ENCODE assay signal across 11 mouse cellular contexts in the genomic region with DNA sequence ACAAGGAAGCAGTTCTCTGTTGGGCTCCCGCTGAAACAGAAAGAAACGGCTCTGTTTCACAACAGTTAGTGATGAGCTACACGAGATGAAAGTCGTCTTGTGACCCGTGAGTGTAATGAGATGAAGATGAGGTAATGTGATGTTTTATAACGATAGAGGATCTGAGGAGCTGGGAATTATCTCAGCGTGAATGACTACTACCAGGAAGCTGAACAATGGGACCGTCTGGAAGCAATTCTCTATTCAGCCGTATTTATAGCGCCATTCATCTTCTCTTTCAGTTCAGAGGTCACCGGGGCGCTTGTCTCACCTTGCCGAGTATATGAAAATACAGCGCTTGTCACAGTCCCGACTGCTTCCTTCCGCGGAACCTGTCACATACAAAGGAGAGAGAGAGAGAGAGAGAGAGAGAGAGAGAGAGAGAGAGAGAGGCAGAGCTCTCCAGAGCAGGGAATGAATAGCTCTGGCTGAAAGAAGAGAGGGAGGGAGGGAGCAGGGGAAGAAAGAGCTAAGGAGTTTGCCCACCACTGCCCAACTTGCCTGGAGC. TPM values are rescaled to one million over a fixed set of nuclear protein-coding genes. Genes with fewer than 3 reads are reported as not detected.
DNase-seq lines count a peak whose midpoint lies in the region; ATAC-seq and TF ChIP-seq lines count a peak whose summit lies in the region.
"Had no signal": no experiment of that assay in that cellular context is flagged by ENCODE, and none has a peak within 500 bp of the region (broad histone marks: within the 10 kb centered on the region; RNA-seq: fewer than 3 reads in every experiment).

No protein-coding gene starts in this region.

- WGBS in heart, embryonic 15.5 days = 20% methylated on average over 17 of the region's 17 CpGs
- WGBS in hindbrain, postnatal 0 days = 3% methylated on average over 17 of the region's 17 CpGs
- WGBS in neural tube, embryonic 11.5 days = 6% methylated on average over 17 of the region's 17 CpGs

- DNase-seq in heart, postnatal 14 days = no peak
- DNase-seq in embryo, embryonic 11 days = peak; percentile 78
- DNase-seq in hindbrain, postnatal 0 days (ENCODE audit: low spot score) = peak; percentile 54
- DNase-seq in neural tube, embryonic 11.5 days (ENCODE audit: low spot score) = peak; percentile 66
- DNase-seq in frontal cortex, postnatal 10 days (ENCODE audit: low spot score in 2 of 2) = no peak
- no peak for DNase-seq in spleen, postnatal 4 days (ENCODE audit: low spot score in 2 of 2)
- DNase-seq in gastrocnemius, adult 18-20 months (ENCODE audit: low spot score) = no peak

- no peak for ATAC-seq in heart, embryonic 15.5 days (replicated peaks; ENCODE audit: insufficient number of reproducible peaks, insufficient read depth, low FRiP score, low read depth)
- peak; percentile 71 for ATAC-seq in hindbrain, postnatal 0 days
- peak; percentile 73 for ATAC-seq in neural tube, embryonic 11.5 days (ENCODE audit: insufficient read depth, low FRiP score, low TSS enrichment)

- no peaks in the 10 kb centered on the region; the same call in 1 of the 2 replicates for H3K27me3 ChIP-seq in heart, embryonic 15.5 days
- no peaks in the 10 kb centered on the region for H3K27me3 ChIP-seq in hindbrain, postnatal 0 days (ENCODE audit: insufficient read depth, low read length)
- H3K27me3 ChIP-seq in neural tube, embryonic 11.5 days (ENCODE audit: control insufficient read depth, insufficient read depth, low read length) = no peaks in the 10 kb centered on the region

- intact Hi-C loops in heart, postnatal 14 days (cut with DNase I) = no loop called here

- no peak overlapping the region for H3K27ac ChIP-seq in heart, embryonic 15.5 days
- H3K27ac ChIP-seq in hindbrain, postnatal 0 days = peak overlapping the region; percentile 45
- H3K27ac ChIP-seq in neural tube, embryonic 11.5 days (ENCODE audit: low read depth, low read length) = peak overlapping the region; percentile 1

- peak; percentile 17; the same call in 1 of the 2 replicates for TF ChIP-seq CTCF in hindbrain, postnatal 0 days (IDR thresholded peaks at IDR 0.05; ENCODE audit: low read depth)

- H3K4me2 ChIP-seq in heart, embryonic 15.5 days = peak overlapping the region; percentile 20; the same call in 1 of the 2 replicates
- H3K4me2 ChIP-seq in hindbrain, postnatal 0 days (ENCODE audit: low read depth, low read length) = peak overlapping the region; percentile 46
- peak overlapping the region; percentile 28 for H3K4me2 ChIP-seq in neural tube, embryonic 11.5 days (ENCODE audit: low read depth)
- H3K4me2 ChIP-seq: liver, embryonic 11.5 days had no signal

- H3K4me1 ChIP-seq in heart, embryonic 15.5 days (replicated peaks) = no peaks in the 10 kb centered on the region
- H3K4me1 ChIP-seq in hindbrain, postnatal 0 days (ENCODE audit: insufficient read depth, low read length) = peaks cover 7% of the 10 kb centered on the region; the same call in 1 of the 2 replicates
- 0 out of 2 replicates have a peak, but pooled peaks cover 4% of the 10 kb centered on the region for H3K4me1 ChIP-seq in neural tube, embryonic 11.5 days (ENCODE audit: control insufficient read depth, insufficient read depth, low read length)

- no peak overlapping the region for H3K4me3 ChIP-seq in heart, embryonic 15.5 days
- 0 out of 2 replicates have a peak overlapping the region, but pooled peaks have one; percentile 14 for H3K4me3 ChIP-seq in hindbrain, postnatal 0 days (ENCODE audit: low read length)
- H3K4me3 ChIP-seq in neural tube, embryonic 11.5 days (ENCODE audit: low read depth, low read length) = no peak overlapping the region

- H3K36me3 ChIP-seq in heart, embryonic 15.5 days = no peaks in the 10 kb centered on the region
- H3K36me3 ChIP-seq in hindbrain, postnatal 0 days (ENCODE audit: insufficient read depth, low read length) = no peaks in the 10 kb centered on the region
- no peaks in the 10 kb centered on the region for H3K36me3 ChIP-seq in neural tube, embryonic 11.5 days (ENCODE audit: control insufficient read depth, insufficient read depth, low read length)

- no peak overlapping the region for H3K9ac ChIP-seq in heart, embryonic 15.5 days
- H3K9ac ChIP-seq in hindbrain, postnatal 0 days (replicated peaks; ENCODE audit: low read length) = 0 out of 2 replicates have a peak overlapping the region, but pooled peaks have one; percentile 21
- H3K9ac ChIP-seq in neural tube, embryonic 11.5 days (ENCODE audit: low read length) = peak overlapping the region; percentile 3; the same call in 1 of the 2 replicates

- no peaks in the 10 kb centered on the region for H3K9me3 ChIP-seq in heart, embryonic 15.5 days (replicated peaks)
- no peaks in the 10 kb centered on the region for H3K9me3 ChIP-seq in hindbrain, postnatal 0 days (ENCODE audit: low read length)
- no peaks in the 10 kb centered on the region for H3K9me3 ChIP-seq in neural tube, embryonic 11.5 days (ENCODE audit: control insufficient read depth, low read length)

RNA-seq across cellular contexts. Expression of gene Ncoa5, which starts 8.5 kb away (rescaled TPM):
- 38.6 and 44.6 TPM in 2 replicates for polyA plus RNA-seq in heart, embryonic 15.5 days (2015; fragmentation: Nextera tagmentation; extraction: Ambion mirVana)
- 10 to 100 TPM; 19.7 to 22.8 TPM for total RNA-seq in heart, postnatal 14 days (2021)
- total RNA-seq in hindbrain, postnatal 0 days (2014; rRNA removed) = 60.8 and 101 TPM in 2 replicates
- 55.5 and 56.3 TPM in 2 replicates for polyA plus RNA-seq in hindbrain, postnatal 0 days (2015; fragmentation: Nextera tagmentation; extraction: Ambion mirVana)
- polyA plus RNA-seq in neural tube, embryonic 11.5 days (2014; fragmentation: Nextera tagmentation; extraction: Ambion mirVana) = 86.1 and 89.4 TPM in 2 replicates
- total RNA-seq in gastrocnemius, adult 18-20 months (2021) = 10 to 100 TPM; 11.1 to 11.7 TPM

RNA-seq across cellular contexts. Expression of gene Cd40, which starts 12.3 kb away (rescaled TPM):
- 6.0 and 9.8 TPM in 2 replicates for polyA plus RNA-seq in heart, embryonic 15.5 days (2015; fragmentation: Nextera tagmentation; extraction: Ambion mirVana)
- 1 to 10 TPM; 2.4 to 3.0 TPM for total RNA-seq in heart, postnatal 14 days (2021)
- 3.8 and 7.3 TPM in 2 replicates for total RNA-seq in hindbrain, postnatal 0 days (2014; rRNA removed)
- 4.8 and 5.4 TPM in 2 replicates for polyA plus RNA-seq in hindbrain, postnatal 0 days (2015; fragmentation: Nextera tagmentation; extraction: Ambion mirVana)
- polyA plus RNA-seq in neural tube, embryonic 11.5 days (2014; fragmentation: Nextera tagmentation; extraction: Ambion mirVana) = 8.5 and 8.9 TPM in 2 replicates
- under 1 TPM; 0.28 to 0.41 TPM for total RNA-seq in gastrocnemius, adult 18-20 months (2021)

RNA-seq across cellular contexts. Expression of gene 1700025C18Rik, which starts 47.4 kb away (rescaled TPM):
- polyA plus RNA-seq in heart, embryonic 15.5 days (2015; fragmentation: Nextera tagmentation; extraction: Ambion mirVana) = not detected in 2 replicates
- total RNA-seq in heart, postnatal 14 days (2021) = not detected
- not detected in 2 replicates for total RNA-seq in hindbrain, postnatal 0 days (2014; rRNA removed)
- not detected in 2 replicates for polyA plus RNA-seq in hindbrain, postnatal 0 days (2015; fragmentation: Nextera tagmentation; extraction: Ambion mirVana)
- polyA plus RNA-seq in neural tube, embryonic 11.5 days (2014; fragmentation: Nextera tagmentation; extraction: Ambion mirVana) = not detected in 2 replicates
- total RNA-seq in gastrocnemius, adult 18-20 months (2021) = not detected
- total RNA-seq: common myeloid progenitor, adult 5-6 weeks had no signal
- polyA plus RNA-seq: liver, embryonic 11.5 days; stomach, embryonic 14.5 days had no signal

Comparison
In these comparisons a context has a peak if more than half of its experiments do, and no peak if none do; other contexts are left out.
1. DNase-seq: peak in embryo, embryonic 11 days (single experiment), hindbrain, postnatal 0 days (single experiment) and neural tube, embryonic 11.5 days (single experiment); none in heart, postnatal 14 days (0 of 2), frontal cortex, postnatal 10 days (0 of 2), spleen, postnatal 4 days (0 of 2) and gastrocnemius, adult 18-20 months (single experiment).
2. Peak in every context shown above with its lines, with median percentiles within 50 percentile points of each other: H3K4me2 ChIP-seq.